Mouse (Mus musculus) liver, postnatal 0 days (tissue): ENCODE results near the gene Wdr37.

Experiments used
- CTCF ChIP-seq: sonication (generic); IDR thresholded peaks from 2 replicates; pipeline ENCODE4 v1.5.1; 2016; ENCODE audit warnings: antibody characterized with exemption, low read depth
- EP300 ChIP-seq: IDR thresholded peaks from 2 replicates; pipeline ENCODE4 v1.6.1; 2016; ENCODE audit warnings: antibody characterized with exemption, low read depth, mild to moderate bottlenecking

GRCm38 (mm10) chr13:8785185-8785584 is 86.5 kb downstream of the Wdr37 start:
- TF ChIP-seq CTCF (peak; percentile 67), EP300 (no peak)
